Mouse (Mus musculus) common myeloid progenitor, adult 5-6 weeks (primary cell): ENCODE measurements around the gene Tecpr1. TPM values are rescaled to one million over a fixed set of nuclear protein-coding genes. Genes with fewer than 3 reads are reported as not detected.

Experiments
- ATAC-seq: replicated peaks from 2 replicates; pipeline ENCODE4 v1.8.0; 2016; ENCODE audit warnings: low read depth, mild to moderate bottlenecking, moderate TSS enrichment, inconsistent platforms; ENCODE audit not compliant: poor library complexity, severe bottlenecking
- total RNA-seq: library from RNA; stranded (forward); fragments of 200-1000, 187-1606 nt; gene quantifications from 2 replicates; pipeline ENCODE4 v1.2.3, GENCODE M21; 2017

Tecpr1 gene
- total RNA-seq, 1 experiment from 2014 or later = 5.6 TPM

DNA sequence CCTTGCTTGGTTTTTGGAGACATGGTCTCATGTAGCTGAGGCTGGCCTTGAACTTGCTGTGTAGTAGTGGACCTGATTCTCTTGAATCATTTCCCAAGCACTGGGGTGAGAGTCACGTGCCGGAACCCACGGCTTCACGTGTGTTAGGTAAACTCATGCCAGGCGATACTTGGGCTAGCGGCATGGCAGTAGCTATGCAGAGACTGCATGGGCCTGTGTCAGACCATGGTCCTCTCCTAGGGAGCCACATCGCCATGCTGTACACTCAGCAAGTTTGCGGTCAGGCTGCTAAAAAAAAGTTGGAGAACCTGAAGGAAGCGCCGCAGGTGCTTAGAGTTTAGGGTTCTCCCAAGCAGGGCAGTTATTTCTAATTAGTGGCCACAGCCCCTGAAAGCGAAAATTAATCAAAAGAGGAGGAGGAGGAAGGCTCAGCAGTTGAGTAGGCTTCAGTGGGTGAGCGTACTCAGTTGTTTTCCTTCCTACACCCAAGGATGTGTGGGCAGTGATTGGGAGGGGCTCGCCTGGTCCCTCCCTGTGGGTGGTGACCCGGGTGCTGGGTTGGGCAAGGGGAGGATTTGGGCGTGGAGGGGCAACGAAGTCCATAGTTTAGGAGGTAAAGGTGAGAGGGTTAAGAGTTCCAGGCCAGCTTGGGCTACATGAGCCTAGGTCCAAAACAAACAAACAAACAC lies 30.9 kb upstream of the Tecpr1 start:
- ATAC-seq = peak; percentile 46

DNA sequence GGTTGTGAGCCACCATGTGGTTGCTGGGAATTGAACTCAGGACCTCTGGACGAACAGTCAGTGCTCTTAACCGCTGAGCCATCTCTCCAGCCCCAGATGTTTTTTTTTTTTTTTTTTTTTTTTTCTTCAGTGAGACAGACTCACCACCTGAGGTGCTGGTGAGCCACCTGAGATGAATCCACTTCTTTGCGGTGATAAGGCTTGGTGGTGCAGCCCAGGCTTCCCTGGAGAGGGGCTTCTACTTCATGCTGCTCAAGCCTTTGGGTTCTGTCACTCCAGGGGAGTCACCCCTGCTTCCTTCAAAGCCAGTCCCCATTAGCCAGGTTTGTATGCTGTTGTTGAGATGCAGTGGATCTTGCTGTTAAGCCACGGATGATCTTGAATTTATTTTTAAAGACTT lies 29.8 kb upstream of the Tecpr1 start:
- no peak for ATAC-seq

DNA sequence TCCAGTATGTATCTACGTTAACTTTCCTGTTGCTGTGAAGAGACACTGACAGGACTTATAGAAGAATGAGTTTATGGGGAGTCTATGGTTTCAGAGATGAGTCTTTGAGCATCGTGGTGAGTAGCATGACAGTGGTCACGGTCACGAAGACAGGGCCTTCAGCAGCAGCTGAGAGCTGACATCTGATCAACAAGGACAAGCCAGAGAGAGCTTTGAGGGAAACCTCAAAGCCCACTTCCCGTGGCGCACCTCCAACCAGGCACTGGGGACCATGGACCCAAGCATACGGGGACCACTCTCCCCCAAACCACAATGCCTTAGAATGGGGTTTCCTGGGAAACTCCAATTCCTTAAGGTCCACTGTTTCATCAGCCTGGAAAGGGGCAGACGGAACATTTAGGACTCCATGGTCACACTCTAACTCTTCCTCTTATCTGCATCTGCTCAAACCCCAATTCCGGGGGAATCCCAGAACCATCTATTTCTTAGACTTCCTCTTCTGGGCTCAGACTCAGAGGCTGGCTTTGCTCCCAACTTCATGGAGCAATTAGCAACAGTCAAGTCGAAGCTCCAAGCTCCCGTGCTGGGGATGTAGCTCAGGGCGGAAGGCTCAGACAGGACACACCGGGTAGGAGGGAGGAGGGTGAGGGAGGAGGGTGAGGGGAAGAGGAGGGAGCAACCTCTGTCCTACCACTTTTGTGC lies 28.6 kb upstream of the Tecpr1 start:
- ATAC-seq = peak; percentile 41

DNA sequence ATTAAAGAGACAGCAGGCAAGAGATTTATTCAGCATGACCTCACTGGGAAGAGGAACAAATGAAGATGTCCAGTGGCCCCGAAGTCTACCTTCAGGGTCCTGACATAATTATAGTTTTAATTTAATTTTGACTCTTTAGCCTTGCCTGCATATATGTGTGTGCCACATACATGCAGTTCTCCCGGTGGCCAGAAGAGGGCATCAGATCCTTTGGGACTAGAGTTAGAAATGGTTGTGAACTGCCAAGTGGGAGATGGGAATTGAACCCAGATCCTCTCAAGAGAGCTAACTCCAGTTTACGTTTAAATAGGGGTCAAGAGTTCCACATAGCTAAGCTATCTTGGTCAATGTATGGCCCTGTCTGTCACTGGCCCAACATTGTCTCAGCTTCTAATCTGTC lies 26.5 kb upstream of the Tecpr1 start:
- no peak for ATAC-seq

DNA sequence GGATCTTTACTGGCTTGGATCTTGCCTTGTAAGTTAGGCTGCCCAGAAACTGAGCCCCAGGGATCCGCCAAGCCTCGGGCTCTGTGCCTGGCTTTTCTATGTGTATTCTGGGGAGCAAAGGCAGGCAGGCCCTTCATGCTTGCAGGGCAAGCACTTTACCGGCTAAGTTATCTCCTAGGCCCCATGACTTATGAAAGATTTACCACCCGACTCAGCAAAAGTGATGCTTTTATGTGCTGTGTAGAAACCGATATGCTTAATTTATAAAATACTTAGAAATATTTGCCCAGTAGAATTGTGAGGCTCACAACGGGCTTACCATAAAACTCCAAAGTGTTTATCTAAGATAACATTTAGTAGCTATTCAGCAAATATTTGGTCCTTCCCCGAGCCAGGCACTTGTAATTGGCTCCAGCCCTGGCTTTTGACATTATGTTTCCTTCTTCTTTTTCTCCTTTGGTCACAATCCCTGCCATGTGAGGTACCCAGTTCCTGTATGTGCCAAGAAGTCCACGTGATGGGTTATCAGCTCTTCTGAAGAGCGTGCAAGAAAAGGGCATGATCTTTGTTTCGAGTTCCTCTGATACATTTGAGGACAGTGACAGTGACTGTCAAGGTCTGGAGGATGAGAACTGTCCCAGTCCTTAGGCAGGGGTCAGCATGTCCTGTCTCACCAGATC lies 24.6 kb upstream of the Tecpr1 start:
- ATAC-seq = peak; percentile 61

DNA sequence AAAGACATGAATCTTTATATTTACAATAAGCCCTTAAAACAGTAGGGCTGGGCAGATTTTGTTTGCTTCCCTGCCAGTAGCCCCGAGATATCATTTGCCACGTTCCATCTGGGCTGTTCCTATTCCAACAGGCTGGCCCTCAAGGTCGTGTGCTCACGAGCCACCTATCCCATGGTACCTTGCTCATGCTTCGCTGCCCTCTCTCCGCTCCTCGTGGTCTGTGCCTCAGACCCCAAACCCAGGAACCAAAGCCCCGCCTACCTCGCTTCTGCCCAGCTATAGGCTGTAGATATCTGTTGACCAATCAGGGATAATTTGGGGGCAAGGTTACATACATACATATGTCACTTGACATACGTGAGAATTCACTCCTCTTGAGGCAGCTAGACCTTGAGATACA lies 23.9 kb upstream of the Tecpr1 start:
- no peak for ATAC-seq

DNA sequence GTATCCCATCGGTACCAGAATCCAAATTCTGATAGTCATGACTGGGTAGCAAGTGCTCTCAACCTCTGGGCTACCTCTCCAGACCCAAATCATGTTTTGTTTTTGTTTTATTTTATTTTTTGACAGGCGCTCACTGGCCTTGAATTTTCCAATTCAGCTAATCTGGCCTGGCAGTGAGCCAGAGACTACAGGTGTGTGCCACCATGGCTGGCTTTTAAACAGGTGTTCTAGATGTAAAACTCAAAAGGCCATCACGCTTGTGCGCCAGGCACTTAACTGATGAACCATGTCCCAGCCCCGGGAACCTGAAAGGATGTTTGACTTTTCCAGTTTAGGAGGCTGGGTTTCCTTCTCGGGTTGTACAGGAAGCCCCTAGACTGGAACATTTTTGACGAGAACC lies 23.3 kb upstream of the Tecpr1 start:
- ATAC-seq = no peak

DNA sequence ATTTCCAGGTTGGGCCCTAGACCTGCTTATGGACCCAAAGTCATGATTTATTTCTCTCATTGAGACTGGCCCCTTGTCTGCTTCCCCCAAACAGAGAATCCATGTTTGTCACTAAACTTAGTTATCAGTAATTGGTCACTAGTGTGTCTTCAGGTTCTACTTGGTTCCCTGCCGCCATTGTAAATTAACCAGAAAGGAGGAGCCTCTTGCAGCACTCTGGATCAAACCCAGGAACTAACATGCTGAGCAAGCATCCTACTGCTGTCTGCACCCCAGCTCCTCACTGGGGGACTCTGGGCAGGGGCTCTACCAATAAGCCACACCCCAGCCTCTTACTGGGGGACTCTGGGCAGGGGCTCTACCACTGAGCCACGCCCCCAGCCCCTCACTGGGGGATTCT lies 22.2 kb upstream of the Tecpr1 start:
- ATAC-seq = no peak

DNA sequence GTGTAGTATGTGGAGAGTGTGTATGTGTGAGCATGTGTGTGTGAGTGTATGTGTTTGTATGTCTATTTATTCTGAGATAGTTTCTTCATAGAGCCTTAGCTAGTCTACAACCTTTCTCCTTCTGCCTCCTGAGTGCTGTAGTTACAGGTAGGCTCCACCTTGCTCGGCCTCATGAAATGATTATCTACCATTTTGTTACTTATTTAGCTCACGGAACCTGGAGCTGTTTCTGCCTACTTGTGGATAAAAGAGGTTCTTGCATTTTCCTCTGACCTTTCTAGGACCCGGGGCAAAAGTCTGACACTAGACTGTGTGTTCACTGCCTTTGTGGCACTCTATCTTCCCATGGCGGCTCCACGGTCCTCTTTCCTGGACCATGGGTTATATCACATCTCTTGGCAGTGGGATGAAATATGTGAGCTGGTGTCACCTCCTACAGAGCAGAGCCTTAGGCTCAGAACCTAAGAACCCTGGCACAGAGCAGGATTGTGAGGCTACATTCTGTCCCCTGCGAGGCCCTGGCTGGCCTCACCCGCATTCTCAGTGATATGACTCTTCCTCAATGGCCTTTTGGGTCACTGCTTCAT lies 20.6 kb upstream of the Tecpr1 start, which contains the start of gene Bri3:
TSS of gene Bri3 (plus strand) at position 537 of the 587 bp plus-strand sequence.
- ATAC-seq = no peak

DNA sequence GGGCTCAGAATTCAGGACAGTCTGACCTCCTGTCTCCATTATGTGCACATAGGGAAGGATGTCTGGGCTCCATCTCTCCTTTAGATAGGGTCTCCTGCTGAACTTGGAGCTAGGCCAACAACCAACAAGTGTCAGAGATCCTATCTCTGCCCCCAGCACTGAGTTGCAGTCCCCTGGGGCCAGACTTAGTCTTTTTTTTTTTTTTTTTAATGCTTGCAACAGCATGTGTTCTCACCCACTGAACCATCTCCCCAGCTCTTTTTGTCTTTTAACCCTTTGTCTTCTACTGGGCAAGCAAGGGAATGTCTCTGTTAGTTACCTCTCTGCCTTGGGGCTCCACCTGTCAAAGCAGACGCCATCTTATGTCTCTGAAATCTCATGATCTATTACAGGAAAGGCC lies 15.6 kb upstream of the Tecpr1 start:
- ATAC-seq = no peak

DNA sequence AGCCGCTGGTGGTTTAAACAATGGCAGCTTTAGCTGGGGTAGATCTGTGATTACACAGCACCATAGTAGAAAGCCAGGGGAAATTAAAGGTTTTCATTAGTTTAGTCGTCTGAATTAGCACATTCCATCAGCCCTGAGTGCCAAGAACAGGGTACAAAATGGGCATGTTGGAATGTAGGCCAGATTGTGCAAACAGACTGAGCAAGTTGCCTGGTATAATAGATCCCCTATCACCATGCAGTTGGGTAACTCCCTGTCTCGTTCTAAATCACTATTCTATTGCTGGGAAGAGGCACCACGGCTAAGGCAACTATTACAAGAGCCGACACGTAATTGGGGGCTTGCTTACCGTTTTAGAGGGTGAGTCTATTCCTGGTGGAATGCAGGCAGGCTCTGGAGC lies 11.3 kb upstream of the Tecpr1 start:
- no peak for ATAC-seq

DNA sequence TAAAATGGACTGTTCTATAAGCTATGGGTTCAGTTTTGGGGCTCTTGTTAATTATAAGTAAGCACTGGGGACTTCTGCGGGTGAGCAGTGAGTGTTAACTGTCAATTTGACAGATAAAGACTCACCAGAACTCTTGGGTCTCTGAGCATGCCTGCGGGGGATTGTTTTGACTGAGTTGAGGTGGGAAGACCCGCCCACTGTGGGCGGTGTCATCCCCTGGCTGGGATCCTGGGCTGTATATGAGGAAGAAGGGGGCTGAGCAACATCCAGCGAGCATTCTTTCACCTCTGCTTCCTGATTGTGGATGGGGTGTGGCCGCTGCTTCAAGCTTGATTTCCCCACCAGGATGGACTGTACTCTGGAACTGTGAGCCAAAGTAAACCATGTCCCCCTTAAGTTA lies 10.8 kb upstream of the Tecpr1 start:
- no peak for ATAC-seq

DNA sequence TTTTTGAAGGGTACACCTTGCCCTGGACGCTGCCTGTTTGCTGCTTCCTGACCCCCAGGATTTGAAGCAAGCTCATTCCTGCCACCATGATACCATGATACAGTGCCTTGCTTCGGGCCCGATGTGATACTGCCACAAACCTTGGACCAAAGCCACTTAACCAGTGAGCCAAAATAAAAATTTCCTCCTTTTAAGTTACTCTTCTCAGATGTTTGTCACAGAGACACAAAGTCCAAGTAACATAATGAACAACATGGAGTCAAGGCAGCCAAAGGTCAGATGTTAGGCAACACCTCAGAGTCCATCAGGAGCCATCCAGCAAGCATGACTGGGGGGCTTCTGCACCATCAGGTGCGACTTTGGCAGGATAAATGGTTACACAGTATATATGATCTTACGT lies 9.1 kb upstream of the Tecpr1 start:
- ATAC-seq = no peak

DNA sequence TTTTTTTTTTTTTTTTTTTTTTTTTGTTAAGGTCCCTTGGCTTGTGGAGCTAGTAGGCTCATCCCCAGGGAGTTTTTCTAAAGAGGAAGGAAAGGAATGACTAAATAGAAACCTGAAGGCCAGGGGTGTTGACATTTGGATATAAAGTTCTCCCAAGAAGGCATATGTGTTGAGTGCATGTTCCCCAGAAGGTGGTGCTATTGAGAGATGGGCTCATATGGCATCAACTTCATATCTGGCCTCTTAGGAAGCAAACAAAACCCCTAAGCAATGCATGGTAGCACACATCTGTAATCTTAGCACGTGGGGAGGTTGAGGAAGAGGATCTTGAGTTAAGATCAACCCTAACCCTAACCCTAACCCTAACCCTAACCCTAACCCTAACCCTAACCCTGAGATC lies 8.0 kb upstream of the Tecpr1 start:
- peak; percentile 84 for ATAC-seq

DNA sequence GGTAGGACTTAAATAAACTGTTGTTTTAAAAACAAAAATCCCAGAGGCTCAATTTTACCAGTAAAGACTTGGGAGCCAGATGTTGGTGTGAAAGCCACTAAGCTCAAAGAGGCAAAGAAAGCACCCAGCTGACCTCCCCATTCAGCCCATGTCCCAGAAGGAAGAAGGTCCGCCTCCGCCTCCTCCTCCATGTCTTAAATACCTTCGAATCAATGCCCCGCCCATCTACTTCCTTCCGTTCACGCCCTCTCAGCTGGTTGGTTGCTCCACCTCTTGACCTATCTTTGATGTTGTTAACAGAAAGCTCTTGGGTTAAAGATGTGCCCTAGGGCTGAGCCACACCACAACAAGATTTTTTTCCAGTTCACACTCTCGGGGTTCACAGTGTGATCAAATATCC lies 6.8 kb upstream of the Tecpr1 start:
- ATAC-seq = no peak

DNA sequence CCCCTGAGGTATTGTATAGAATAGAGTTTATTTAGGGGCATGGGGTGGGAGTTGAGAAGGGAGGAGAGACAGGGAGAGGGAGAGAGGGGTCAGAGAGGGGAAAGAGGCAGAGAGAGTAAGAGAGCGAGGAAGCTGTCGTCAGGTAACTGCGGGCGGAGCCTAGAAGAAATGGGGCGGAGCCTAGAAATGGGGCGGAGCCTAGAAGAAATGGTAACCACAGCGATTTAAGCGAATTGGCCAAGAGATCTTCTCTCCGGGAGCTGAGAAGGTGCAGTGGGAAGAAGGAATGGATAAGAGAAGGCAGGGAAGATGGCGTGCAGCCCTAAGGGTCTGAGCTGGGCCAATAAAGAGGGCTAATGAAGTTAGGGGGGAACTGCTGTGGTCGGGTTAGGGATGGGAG lies 2.8 kb upstream of the Tecpr1 start:
- ATAC-seq = no peak

DNA sequence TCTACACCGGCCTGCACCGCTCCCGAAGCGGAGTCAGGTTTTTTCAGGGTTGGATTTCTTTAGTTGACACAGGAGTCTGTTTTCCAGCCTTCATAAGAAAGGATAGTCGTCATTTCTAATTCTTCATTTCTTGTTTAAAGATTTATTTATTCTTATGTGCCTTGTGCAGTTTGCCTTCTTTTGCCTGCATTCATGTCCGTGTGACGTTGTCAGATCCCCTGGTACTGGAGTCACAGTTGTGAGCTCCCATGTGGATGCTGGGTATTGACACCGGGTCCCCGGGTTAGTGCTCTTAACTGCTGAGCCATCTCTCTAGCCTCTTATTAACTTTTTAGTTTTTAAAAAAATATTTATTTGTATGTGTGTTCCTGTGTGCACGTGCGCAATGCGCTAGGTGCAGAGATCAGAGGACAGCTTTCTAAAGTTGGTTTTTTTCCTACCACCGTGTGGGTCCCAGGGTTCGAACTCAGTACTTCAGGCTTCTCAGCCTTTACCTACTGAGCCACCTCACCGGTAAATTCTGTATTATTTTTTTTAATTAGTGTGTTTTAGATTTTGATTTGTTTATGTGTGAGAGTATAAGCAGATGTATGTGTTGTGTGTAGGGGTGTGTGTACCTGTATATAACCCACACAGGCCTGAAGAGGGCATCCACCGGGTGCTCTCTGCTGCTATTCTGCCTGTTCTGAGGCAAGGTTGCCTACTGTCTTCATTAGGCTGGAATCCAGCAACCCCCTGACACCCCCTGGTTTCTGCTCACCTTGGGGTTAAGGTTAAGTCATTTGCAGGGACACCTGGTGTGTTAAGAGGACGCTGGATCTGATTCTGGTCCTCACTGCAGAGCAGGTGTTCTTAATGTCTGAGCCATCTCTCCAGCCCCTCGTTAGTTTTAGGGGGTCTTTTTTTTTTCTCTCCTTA lies 743 bp upstream of the Tecpr1 start:
- ATAC-seq = no peak

DNA sequence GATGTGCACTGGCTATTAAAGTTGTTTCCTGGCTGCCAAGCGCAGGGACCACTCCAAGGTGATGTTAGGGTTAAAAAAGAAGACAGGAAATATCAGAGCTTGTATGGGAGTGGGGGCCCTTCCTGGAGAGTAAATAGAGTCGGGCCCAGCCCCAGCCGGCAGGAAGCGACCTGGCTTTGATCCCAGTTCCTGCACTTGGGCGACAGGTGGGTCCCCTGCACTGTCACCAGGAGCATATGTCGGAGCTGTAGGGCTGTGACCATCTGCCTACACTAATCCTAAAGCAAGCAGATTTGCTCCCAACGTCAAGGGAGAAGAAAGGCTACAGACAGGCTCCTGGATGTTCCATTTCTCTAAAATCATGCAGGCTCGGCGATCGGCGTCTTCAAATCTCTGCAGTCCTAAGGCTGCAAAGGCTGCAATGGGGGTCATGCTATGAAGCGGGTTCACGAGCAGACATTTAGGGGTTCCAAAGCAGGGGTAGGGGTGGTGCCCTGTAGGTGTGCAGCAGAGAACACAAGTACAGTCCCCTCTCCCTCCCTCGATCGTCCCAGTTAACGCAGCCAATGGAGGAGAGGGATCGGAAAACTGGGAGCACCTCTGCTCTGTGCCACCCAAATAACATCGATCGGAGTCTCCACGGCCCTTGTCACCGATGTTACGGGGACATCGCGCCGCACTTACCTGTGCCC lies 458 bp downstream of the Tecpr1 start:
- ATAC-seq = peak; percentile 4

DNA sequence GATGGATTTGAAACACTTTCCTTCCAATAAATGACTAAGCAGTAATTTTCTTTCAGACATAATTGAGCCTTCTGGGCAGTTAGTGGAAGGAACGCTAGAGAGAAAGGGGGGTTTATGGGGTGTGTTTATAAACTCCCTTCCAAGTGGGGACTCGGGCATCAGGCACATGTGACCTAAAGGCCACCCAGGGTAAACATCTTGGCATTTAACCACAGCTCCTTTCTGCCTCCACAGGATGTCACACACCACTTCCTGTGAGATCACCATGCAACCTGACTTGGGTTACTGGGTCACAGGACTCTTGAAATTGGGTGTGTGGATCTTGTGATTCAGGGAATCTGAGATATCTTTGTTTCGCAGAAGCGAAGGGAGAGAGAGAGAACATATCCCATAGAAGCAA lies 2.1 kb downstream of the Tecpr1 start:
- peak; percentile 52 for ATAC-seq
